Mouse (Mus musculus): ENCODE measurements around the gene Osbpl7.

DNA sequence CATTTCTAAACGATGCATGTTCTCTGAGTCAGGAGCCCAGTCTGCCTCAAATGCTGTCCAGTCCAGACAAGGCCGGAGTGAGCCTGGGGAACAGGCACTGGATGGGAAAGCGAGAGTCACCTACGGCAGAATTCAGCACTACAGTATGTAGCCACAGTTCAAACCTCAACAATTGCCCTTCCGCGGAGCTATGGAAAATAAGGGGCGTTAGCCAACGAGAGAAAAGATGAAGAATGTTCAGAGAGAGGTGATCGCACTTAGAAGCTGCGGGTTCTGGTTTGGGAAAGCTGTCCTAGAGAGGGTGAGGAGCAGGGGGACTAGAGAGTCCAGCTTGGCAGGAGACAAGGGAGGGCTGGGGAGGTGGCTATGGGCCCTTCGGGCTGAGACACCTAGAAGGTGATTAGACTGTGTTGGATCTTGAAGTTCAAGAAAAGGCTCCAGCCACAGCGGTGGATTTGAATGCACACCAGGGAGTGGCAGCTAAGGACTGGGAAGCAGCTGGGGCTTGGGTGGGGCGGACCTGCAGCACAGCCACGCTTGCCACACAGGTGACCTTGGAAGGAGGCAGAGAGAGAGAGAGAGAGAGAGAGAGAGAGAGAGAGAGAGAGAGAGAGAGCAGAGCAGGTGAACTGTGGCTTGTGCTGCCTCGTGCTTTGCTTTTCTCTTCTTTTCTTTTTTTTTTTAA lies 34.5 kb downstream of the Osbpl7 start:
- TF ChIP-seq GATA1 (IDR thresholded peaks at IDR 0.05; ENCODE audit: borderline replicate concordance, low read length) (no peak), FLI1 (IDR thresholded peaks at IDR 0.05; ENCODE audit: low read length) (no peak)
